Mouse (Mus musculus) bone marrow, adult 2 months (tissue): ENCODE measurements around the gene Ntng2.

Source experiments
- CTCF ChIP-seq: fragments of 200-500 bp; IDR thresholded peaks from 2 replicates; pipeline ENCODE4 v1.5.1; 2011; ENCODE audit warnings: low read length, control low read depth; ENCODE audit not compliant: control insufficient read depth, insufficient read depth
- POLR2A ChIP-seq: fragments of 200-500 bp; IDR thresholded peaks from 2 replicates; pipeline ENCODE4 v1.6.1; 2011; ENCODE audit warnings: low read depth, mild to moderate bottlenecking, control low read depth, low read length, borderline replicate concordance; ENCODE audit not compliant: control insufficient read depth

DNA sequence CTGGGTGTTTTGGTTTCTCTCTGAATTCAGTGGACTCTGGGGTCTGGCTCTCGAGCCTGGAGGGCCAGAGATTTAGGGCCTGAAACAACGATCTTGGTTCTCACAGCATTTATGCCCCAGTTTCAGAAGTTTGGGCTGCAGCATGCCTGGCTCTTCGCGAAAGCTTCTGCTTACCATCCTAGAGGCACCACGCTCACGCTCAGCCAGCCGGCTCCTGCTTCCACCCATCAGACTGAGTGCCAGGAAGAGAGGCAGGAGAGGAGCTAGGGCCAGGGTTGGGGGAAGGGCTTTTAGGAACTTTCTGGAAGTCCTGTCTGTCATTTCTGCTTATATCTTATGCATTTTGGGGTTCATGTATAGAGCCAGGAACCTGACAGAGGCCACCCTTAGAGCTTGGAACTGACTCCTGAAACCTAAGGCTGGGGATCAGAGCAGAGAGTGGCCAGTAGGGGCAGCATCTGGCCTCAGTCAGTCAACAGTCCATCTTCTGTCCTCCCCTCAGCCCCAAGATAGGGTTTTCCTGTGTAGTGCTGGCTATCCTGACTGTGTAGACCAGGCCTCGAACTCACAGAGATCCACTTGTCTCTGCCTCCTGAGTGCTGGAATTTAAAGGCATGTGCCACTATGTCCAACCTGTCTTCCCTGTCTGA is 60.1 kb downstream of the Ntng2 start:
- no peak for TF ChIP-seq POLR2A
- TF ChIP-seq CTCF: peak; percentile 51; the same call in 1 of the 2 replicates
